Mouse (Mus musculus) neural tube, embryonic 12.5 days (tissue): Measurements from ENCODE around the gene Vps13a. TPM values are rescaled to one million over a fixed set of nuclear protein-coding genes. Genes with fewer than 3 reads are reported as not detected.

ENCODE experiments used
- polyA plus RNA-seq: library from polyadenylated mRNA; unstranded; fragments of >200 nt; fragmentation: Nextera tagmentation; extraction: Ambion mirVana; gene quantifications from 2 replicates; pipeline ENCODE4 v1.2.1, GENCODE M21; 2016

Gene Vps13a
- polyA plus RNA-seq, 1 experiment from 2014 or later = 8.9 TPM

Other genes starting within 250 kb of the Vps13a start
- gene Foxb2, start 92.9 kb upstream of the Vps13a start, polyA plus RNA-seq = 0.31 and 0.38 TPM in 2 replicates
- gene Prune2, start 175.2 kb upstream of the Vps13a start, polyA plus RNA-seq = 4.4 and 5.0 TPM in 2 replicates